Mouse (Mus musculus) bone marrow, adult 2 months (tissue): ENCODE results near the gene Hnrnpk. TPM values are rescaled to one million over a fixed set of nuclear protein-coding genes. Genes with fewer than 3 reads are reported as not detected.
"Not testable (repeated sequence)": the region's sequence is repeated elsewhere in the genome, so short reads cannot be mapped to it uniquely, and the experiment has no call there.

ENCODE experiments used
- H3K27ac ChIP-seq: fragments of 200-500 bp; 2 replicates; pipeline ENCODE4 v1.5.1; 2012; ENCODE audit warnings: low read depth, mild to moderate bottlenecking, control low read depth, inconsistent platforms, low read length; ENCODE audit not compliant: control insufficient read depth, poor library complexity, insufficient read depth
- H3K4me1 ChIP-seq: fragments of 200-500 bp; 2 replicates; pipeline ENCODE4 v1.6.1; 2011; ENCODE audit warnings: low read length; ENCODE audit not compliant: control insufficient read depth, insufficient read depth
- H3K4me3 ChIP-seq: fragments of 200-500 bp; replicated peaks from 2 replicates; pipeline ENCODE3; 2011; ENCODE audit warnings: mild to moderate bottlenecking, low read depth, low read length, control low read depth; ENCODE audit not compliant: control insufficient read depth
- CTCF ChIP-seq: fragments of 200-500 bp; IDR thresholded peaks from 2 replicates; pipeline ENCODE4 v1.5.1; 2011; ENCODE audit warnings: low read length, control low read depth; ENCODE audit not compliant: control insufficient read depth, insufficient read depth
- POLR2A ChIP-seq: fragments of 200-500 bp; IDR thresholded peaks from 2 replicates; pipeline ENCODE4 v1.6.1; 2011; ENCODE audit warnings: low read depth, mild to moderate bottlenecking, control low read depth, low read length, borderline replicate concordance; ENCODE audit not compliant: control insufficient read depth
- WGBS: fragments of 180-500 bp; shearing (Covaris S2); methylation state at CpG from one replicate; pipeline ENCODE4 v1.1.7; 2018; 5-methylcytosine and 5-hydroxymethylcytosine counted together
- polyA plus RNA-seq: library from polyadenylated mRNA; stranded (reverse); fragments of >200 nt; gene quantifications from 2 replicates; pipeline ENCODE4 v1.2.4, GENCODE M21; 2011; ENCODE audit warnings: low replicate concordance; ENCODE audit not compliant: missing spikeins, insufficient read depth, insufficient read length

Gene Hnrnpk
- polyA plus RNA-seq, 1 experiment = 544 TPM

- 1% methylated on average over 80 of the region's 80 CpGs for WGBS
- peak within 1 kb of the TSS; percentile 97 for H3K4me3 ChIP-seq
- peak within 1 kb of the TSS; percentile 82 for H3K27ac ChIP-seq
- H3K4me1 ChIP-seq = peaks cover 2% of the 10 kb centered on the region
- TF ChIP-seq POLR2A = no peak; the same call in 1 of the 2 replicates
Observed at GRCm38 (mm10) chr13:58384779-58385546, 18.2 kb downstream of the Hnrnpk start, which contains the start of gene 2210016F16Rik. TSS of gene 2210016F16Rik (minus strand) at chr13:58385225.

DNA sequence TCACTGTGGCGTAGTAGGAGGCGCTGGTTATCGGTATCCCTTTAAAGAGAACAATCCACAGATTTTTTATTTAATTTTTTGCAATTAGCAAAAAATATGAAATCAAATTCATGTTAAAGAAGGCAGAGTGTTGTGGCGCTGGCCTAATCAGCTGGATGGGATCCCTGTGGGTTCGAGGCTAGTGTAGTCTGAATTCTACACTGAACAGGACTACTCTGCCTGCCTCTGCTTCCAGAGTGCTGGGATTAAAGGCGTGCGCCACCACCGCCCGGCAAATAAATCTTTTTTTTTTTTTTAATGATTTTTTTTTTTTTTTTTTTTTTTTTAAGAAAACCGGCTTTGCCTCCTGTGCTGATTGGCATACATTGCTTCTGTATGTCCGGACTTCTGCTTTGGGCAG lies 18.8 kb downstream of the Hnrnpk start:
- peaks cover 2% of the 10 kb centered on the region for H3K4me1 ChIP-seq
- no peak overlapping the region for H3K27ac ChIP-seq
- WGBS = 36% methylated on average over 11 of the region's 11 CpGs
- H3K4me3 ChIP-seq = peak overlapping the region; percentile 97
- no peak for TF ChIP-seq POLR2A
- TF ChIP-seq CTCF = no peak

DNA sequence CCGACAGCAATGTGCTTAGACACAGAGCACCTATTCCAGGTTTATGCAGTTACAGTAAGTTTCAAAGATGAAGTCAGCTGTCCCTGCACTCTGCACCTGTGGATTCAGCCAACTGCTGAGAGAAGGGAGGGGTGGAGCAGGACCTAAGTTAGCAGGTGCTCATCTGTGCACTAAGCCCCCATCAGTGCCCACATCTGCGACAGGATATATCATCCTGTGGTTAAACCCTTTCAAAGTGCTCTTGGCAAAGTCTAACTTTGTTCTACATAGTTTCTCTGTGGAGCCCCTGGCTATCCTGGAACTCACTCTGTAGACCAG lies 30.0 kb downstream of the Hnrnpk start:
- no peaks in the 10 kb centered on the region for H3K4me1 ChIP-seq
- TF ChIP-seq POLR2A (no peak), CTCF (no peak)

DNA sequence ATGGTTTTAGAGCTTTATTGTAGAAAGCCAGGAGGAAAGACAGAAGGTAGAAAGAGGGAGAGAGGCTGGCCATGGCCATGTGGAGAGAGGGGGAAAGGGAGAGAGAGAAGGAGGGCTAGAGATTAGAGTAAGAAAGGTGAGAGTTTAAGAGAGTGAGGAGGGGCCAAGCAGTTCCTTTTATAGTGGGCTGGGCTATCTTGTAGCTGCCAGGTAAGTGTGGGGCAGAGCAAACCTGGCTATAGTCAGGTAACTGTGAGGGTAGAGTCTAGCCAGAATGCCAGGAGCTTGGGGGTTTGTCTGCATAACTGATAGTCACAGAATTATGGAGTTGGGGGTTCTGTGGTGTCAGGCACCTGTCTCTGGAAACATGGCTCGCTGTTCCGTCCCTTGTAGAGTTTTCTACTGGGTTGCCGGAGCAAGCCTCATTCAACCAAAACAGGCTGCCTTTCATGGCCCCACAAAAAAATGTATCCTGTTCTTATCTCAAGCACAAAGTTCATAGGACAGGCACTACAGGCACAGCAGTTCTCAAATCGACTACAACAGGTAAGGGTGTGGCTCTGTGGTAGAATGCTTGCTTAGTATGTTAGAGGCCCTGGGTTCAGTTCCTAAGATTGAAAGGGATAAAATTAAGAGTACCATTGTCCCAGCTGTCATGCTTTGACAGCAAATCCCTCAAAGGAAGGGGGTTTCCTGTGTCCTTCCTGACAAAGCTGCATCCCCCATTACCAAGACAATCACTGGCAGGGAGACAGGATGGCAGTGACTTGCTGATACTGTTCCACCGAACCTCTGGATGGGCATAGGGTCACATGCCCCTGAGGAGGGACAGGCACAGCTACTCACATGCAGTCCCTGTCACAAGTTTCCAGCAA lies 30.6 kb downstream of the Hnrnpk start:
- TF ChIP-seq CTCF (no peak), POLR2A (no peak)
- H3K4me1 ChIP-seq = no peaks in the 10 kb centered on the region
- H3K27ac ChIP-seq = no peak overlapping the region
- H3K4me3 ChIP-seq = no peak overlapping the region
- 68% methylated on average over 5 of the region's 5 CpGs for WGBS

More for the DNA sequence above, 30.0 kb downstream of the Hnrnpk start:
- Histone ChIP-seq H3K27ac (no peak overlapping the region), H3K4me3 (no peak overlapping the region)
- WGBS = 61% methylated on average over 2 of the region's 2 CpGs

DNA sequence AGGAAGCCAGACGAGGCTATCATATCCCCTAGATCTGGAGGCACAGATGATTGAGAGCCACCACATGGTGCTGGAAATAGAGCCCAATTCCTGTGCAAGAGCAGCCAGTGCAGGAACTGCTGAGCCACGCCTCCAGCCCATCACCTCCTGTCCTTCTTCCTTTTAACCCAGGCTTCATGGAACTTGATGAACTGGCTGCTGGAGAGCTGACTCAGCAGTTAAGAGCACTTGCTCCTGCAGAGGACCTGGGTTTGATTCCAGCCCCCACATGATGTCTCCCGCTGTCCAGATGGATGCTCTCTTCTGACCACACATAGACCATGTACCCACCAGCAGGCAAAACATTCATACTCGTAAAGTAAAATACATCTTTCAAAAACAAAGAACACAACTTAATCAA lies 34.3 kb downstream of the Hnrnpk start:
- Histone ChIP-seq H3K4me3 (no peak overlapping the region), H3K27ac (no peak overlapping the region), H3K4me1 (no peaks in the 10 kb centered on the region)
- WGBS = 56% methylated on average over 4 of the region's 4 CpGs
- no peak for TF ChIP-seq POLR2A
- TF ChIP-seq CTCF = no peak

DNA sequence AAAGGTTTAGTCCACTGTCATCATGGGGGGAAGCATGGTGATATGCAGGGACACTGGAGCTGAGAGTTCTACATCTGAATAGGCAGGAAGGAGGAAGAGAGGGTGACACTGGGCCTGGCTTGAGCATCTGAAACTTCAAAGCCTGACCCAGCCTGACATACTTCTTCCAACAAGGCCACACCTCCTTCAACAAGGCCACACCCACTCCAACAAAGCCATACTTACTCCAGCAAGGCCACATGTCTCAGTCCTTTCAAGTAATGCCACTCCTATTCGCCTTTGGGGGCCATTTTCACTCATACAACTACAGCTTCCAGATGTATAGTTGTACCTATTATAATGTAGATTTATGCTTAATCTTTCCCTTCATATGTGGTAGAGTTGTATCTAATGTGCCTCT lies 35.5 kb downstream of the Hnrnpk start:
- WGBS = 52% methylated on average over 1 of the region's 1 CpGs
- no peak for TF ChIP-seq CTCF
- TF ChIP-seq POLR2A = no peak

DNA sequence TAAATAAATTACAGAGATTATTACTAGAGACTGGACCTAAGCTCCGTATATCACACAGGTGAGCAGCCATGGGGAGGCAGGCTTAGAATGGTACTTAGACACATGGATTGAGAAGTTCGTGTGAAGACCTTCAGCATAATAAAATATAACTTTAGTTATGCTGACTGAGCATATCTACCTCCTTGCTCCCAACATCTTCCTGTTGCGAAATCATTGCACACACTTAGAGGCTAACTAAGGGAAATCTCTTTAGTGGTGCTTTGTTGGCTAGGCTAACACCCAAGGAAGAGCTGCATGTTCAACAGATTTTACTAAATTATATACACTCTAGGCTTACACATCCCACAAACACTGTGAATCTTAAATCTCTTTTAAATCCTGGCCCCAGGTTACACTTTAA lies 36.8 kb downstream of the Hnrnpk start:
- 49% methylated on average over 3 of the region's 3 CpGs for WGBS
- Histone ChIP-seq H3K4me3 (no peak overlapping the region), H3K4me1 (no peaks in the 10 kb centered on the region), H3K27ac (no peak overlapping the region)
- TF ChIP-seq POLR2A (no peak), CTCF (no peak)

More for the DNA sequence above, 35.5 kb downstream of the Hnrnpk start:
- H3K4me1 ChIP-seq = no peaks in the 10 kb centered on the region
- no peak overlapping the region for H3K27ac ChIP-seq
- H3K4me3 ChIP-seq = no peak overlapping the region

DNA sequence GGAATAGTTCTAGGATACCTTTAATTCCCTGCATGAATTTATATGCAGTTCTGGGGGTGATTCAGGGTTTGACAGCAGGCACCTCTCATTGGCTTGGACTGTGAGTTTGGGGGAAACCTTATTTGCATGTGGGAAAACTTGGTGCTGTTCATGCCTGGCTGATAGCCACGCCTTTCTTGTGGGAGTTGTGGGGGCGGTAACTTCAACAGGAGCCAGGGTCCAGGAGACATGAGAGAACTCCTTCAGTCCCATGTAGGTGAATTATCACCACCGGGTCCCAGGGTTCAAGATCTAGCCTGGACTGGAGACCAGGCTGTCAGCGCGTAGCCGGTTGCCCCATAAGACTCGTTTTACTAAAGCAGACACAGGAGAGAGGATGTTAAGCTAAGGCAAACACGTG lies 38.0 kb downstream of the Hnrnpk start:
- H3K27ac ChIP-seq, H3K4me3 ChIP-seq, H3K4me1 ChIP-seq: not testable (repeated sequence)
- WGBS = 90% methylated on average over 8 of the region's 8 CpGs
